Mouse (Mus musculus): ENCODE measurements around the gene Rarres2.

DNA sequence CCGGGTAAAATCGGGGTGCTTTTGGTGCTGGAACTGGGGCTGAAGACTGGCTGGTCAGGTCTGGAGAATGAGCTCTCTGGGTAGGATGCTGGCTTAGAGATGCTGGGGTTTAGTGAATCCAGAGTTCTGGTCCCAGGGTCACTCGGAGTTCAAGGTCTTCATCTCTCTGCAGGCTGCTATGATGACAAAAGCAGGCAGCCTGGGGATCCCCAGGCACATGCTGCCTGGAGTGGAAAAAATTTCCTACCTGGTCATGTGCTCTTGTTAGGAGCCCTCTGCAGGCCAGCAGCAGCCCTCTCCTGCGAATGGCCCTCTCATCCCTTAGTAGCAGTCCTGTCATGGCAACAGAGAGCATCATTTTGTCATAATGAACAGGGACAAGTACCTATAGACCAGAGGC is 40.9 kb upstream of the Rarres2 start:
- TF ChIP-seq CTCF (IDR thresholded peaks at IDR 0.05; ENCODE audit: control insufficient read depth, insufficient read depth, insufficient replicate concordance, low read depth, low read length): no peak
- TF ChIP-seq POLR2A (IDR thresholded peaks at IDR 0.05; ENCODE audit: control insufficient read depth, low read depth, low read length): no peak
